Mouse (Mus musculus) frontal cortex, adult (tissue): ENCODE results near the gene Cchcr1.
"Not testable (repeated sequence)": the region's sequence is repeated elsewhere in the genome, so short reads cannot be mapped to it uniquely, and the experiment has no call there.

Experiments used
- ATAC-seq: cut with Nextera tagmentation; 2 replicates; pipeline ENCODE4 v1.9.2; 2017; ENCODE audit warnings: mild to moderate bottlenecking, moderate library complexity, mixed read lengths; ENCODE audit not compliant: low TSS enrichment

Gene Cchcr1

DNA sequence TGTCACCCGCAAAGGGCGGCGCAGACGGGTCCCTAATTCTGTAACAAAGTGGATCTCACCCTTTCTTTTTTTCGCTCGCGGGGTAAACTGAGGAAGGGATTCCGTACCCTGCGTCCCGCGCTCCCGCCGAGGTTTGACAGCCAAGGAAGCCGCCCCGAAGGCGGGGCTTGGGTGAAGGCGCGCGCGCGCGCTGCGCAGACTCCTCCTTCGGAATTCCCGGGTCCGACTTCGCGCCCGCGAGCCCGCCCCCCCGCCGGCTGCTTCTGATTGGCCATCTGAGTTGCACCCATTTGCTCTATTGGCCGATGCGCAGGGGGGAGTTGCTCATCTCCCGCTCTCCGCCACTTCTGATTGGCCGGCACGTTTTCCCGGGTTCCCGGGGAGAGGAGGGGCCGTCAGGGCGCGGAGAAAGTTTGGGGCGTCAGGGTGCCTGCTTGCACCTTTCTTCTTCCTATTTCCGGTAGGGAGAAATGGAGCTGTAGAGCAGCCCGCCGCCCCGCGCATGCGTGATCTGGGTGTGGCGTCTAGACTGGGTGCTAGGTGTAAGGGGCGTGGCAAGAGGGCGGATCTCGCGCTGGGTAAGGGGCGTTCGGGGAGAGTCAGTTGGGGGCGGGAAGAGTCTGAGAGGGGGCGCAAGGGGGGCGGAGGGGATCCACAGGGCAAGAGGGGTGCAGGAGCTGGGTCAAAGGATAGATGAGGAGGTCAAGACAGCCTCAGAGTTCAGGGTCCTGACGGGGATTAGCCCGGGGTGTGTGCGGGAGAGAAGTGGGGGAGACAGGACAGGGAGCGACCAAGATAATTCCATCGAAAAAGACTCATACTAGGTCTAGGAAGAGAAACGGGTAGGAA is at the start of gene Cchcr1, which contains the start of gene Tcf19:
TSS of gene Cchcr1 (plus strand) at position 449 of the 849 bp plus-strand sequence.
TSS of gene Tcf19 (minus strand) at position 173 of the 849 bp plus-strand sequence.
- peak; percentile 95 for ATAC-seq

DNA sequence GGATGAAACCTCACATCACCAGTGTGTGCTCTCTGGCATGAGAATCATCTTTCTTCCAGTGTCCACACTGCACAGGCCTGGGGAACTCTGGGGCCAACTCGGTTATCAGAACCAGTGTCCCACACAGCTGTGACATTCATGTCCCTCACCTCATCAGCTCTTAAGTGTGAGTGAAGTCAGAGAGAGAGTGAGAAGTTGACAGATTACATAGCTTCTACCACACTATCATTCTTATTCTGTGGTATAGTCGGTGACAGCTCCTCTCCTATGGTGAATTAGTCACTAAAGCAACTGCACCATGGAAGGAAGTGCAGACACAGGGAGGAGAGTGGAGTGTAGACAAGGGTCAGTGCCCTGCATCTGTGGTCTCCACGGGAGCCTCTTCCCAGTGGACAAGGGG is 48.0 kb upstream of the Cchcr1 start:
- not testable (repeated sequence) for ATAC-seq

GRCm38 (mm10) chr17:35469842-35470751 is 46.8 kb upstream of the Cchcr1 start, which contains the start of gene H2-Q10:
Gene H2-Q10 (plus strand): TSS chr17:35470089.
- no peak for ATAC-seq

DNA sequence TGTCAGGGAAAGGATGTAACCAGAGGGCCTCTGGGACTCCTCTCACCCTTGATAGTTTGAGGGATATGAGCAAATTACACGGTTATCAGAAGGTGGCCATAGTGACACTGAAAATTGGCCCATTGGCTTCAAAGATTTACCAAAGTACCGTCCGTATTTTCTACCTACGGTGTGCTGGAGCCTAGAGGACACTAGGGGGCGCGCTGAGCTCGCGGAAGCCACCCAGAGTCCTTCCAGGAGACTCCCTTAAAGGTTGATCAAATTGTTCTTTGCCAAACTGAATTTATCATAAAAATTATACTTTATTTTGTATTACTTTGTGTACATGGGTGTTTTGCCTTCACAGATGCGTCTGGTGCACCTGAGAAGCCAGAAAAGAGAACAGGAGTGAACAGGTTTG is 32.8 kb upstream of the Cchcr1 start:
- ATAC-seq, result peak; percentile 72

DNA sequence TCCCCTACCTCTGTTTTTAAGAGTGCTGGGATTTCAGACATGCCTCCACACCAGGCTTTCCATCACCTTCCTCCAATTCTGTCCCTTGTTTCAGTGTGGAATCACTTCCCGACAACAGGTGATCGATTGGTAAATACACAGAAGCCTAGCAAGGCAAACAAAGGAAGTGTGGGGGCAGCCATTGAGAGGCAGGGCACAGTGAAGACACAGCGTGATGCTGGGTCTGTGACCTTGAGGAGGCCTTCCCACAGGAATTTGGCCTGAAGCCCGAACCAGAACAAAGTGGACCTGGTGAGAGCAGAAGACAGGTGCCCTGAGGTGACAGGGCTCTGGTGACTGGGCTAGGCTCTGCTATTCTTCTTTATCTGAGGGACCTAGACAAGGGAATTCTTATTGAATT is 31.2 kb upstream of the Cchcr1 start:
- no peak for ATAC-seq

DNA sequence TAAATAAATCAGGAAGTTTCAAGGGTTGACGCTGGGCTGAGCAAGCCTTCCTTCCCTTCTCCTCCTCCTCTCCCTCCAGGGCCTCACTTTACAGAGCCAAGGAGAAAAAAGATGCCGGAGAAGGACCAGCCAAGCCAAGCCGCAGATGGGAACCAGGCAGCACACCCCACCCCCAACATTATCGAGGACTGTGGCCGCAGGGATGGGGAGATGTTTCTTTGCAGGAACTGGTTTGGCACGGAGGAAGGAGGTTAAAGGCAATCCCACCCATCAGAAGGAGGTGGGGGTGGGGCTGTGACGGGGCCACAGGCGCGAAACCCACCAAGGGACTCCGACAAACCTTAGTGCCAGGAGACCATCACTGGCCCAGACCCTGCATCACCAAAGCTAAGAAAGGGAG is 30.2 kb upstream of the Cchcr1 start:
- no peak for ATAC-seq

GRCm38 (mm10) chr17:35488041-35488440 is 28.9 kb upstream of the Cchcr1 start:
- no peak for ATAC-seq

DNA sequence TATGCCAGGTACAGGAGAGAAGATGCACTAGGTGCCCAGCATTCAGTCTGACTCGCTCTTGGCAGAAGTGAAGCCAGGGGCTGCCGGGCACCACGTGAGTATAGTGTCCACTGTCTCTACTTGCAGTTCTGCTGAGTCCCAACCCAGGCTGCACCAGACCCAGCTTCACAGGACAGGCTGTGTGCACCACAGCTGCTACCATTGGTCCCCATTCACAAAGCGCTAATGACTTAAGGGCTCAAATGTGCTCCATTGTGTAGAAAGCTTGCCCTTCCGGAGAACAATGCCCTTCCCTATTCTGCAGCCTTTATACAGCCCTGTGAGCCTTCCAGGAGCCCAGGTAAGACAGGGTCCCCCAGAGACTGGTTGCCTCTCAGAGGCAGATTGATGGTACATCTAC is 26.6 kb upstream of the Cchcr1 start:
- ATAC-seq, result no peak

DNA sequence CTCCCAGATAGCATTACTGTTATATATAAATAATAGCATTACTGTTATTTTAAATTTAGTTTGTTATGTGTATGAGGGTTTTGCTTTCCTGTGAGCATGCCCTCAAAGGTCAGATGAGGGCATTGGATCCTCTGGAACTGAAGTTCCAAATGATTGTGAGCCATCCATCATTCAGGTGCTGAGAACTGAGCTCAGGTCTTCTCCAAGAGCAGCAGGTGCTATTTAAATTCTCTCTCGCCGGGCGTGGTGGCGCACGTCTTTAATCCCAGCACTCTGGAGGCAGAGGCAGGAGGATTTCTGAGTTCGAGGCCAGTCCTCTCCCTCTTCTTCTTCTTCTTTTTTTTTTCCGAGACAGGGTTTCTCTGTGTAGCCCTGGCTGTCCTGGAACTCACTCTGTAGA is 19.8 kb upstream of the Cchcr1 start:
- no peak for ATAC-seq

GRCm38 (mm10) chr17:35502226-35502625 is 14.7 kb upstream of the Cchcr1 start:
- ATAC-seq, result no peak

GRCm38 (mm10) chr17:35502762-35503161 is 14.1 kb upstream of the Cchcr1 start:
- ATAC-seq, result no peak

- no peak for ATAC-seq
Measured at GRCm38 (mm10) chr17:35503849-35504248, 13.1 kb upstream of the Cchcr1 start.

DNA sequence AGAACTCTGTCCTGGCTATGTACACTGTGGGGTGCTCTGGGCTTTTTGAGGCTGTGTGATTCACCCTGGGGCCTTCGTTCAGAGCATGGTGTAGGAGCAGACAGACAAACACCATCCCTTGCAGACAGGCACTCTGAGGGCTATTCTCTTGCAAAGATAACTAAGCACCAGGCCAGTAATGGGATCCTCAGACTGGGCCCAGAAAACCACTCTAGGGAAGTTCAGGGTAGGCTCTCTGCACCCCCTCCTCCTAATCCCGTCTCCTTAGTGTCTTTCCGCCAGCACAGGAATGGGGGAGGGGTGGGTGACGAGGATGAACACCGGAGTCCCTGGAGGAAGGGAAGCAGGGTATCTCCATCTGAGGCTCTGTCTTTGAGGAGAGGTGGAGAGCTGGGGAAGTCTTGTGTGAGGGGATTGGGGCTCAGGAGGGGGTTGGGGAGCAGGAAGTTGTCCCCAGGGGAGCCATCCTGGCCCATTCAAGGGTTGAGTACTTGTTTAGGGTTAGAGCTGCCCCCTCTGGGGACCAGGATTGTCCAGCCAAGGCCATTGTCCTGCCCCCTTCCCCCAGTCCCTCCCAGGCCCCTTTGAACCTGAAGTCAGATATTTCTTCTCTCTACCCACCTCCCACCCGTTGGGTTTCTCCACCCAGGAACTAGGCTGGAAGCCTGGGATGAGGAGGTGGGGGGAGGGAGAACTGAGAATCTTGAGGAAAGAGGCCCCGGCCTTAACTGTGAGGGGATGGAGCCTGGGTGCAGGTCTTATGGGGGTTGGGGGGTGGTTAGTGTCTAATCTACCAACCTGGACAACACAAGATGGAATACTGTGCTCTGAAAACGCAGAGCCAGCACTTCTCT is 12.0 kb upstream of the Cchcr1 start:
- no peak for ATAC-seq

- no peak for ATAC-seq
Measured at GRCm38 (mm10) chr17:35505776-35506175, 11.1 kb upstream of the Cchcr1 start, which contains the start of gene Pou5f1. Gene Pou5f1 (plus strand): TSS chr17:35506018.

- ATAC-seq, result no peak
Measured at GRCm38 (mm10) chr17:35506881-35507280, 10.0 kb upstream of the Cchcr1 start.

DNA sequence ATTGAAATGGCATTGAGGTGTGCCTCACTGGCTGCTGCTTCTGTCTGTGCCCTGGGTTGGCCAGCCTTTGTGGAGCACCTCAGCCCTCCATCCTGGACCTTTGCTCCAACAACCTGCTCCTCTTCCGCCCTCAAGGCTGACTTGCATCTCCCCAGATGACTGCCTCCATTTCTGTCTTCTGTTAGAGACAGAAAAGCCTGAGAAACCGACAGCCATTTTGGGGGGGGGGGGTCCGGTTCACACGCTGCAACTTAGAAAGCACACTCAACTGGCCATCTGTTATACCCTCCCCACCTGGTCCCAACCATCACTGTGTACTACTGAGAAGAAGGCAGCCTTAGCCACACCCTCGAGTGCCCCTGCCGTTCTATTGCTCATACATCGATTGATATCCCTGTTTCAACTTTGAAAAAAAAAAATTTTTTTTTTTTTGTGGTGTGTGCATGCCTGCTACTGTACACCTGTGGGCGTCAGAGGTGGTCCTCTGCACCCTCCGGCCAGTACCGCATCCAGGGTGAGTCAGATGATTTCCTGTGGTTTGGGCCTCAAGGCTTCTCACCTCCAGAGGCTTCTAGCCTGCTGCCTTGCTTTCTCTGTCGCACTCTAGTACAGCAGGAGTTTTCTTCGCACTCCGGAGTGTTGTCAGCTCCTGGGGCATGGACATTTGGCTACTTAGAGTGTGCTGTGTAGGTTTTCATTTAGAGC is 9.2 kb upstream of the Cchcr1 start:
- no peak for ATAC-seq

DNA sequence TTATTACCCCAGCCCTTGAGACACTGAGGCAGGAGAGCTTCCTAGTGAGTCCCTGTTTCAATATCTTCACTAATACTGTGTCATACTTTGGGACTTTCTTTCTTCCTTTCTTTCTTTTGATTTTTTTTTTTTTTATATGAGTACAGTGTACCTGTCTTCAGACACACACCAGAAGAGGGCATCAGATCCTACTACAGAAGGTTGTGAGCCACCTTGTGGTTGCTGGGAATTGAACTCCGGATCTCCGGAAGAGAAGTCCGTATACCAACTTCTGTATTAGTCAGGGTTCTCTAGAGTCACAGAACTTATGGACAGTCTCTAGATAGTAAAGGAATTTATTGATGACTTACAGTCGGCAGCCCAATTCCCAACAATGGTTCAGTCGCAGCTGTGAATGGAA is 8.6 kb upstream of the Cchcr1 start:
- ATAC-seq, result not testable (repeated sequence)

DNA sequence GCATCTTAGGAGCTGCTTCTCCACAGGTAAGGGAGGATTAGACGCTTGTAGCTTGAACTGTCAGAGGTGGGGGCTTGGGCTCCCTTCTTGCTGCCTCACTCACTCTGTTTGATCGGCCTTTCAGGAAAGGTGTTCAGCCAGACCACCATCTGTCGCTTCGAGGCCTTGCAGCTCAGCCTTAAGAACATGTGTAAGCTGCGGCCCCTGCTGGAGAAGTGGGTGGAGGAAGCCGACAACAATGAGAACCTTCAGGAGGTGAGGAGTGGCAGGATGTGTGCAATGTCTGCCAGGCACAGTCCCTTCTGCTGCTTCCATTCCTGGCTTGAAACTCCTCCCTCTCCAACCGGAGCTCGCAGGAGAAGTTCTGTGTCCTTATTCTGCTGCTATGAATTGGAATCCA is 7.6 kb upstream of the Cchcr1 start:
- peak; percentile 47 for ATAC-seq

DNA sequence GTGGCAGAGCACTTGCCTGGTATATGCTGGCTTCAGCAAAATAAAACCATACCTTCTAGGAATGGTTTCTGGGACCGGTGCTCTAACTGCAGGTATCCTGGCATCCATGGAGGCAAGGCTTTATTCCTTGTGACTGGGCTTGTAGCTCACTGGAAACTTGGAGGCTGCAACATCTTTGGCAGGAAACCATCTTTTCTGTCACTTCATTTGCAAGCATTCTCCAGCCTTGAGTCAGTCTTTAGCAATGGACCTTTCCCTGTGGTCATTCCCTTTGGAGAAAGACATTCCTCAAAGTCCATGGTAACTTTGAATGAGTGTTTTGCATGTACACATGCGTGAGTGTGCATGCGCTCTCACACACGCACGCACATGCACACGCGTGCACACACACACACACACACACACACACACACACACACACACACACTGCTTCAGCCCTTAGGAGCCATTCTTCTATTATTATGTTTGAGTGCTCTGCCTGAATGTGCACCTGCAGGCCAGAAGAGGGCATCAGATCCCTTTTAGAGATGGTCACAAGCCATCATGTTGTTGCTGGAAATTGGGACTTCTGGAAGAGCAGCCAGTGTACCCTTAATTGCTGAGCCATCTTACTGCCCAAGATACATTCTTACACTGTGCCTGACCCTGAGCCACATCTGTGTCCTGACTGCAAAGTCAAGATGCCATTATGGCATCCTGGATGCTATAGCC is 3.8 kb upstream of the Cchcr1 start:
- ATAC-seq, result no peak

DNA sequence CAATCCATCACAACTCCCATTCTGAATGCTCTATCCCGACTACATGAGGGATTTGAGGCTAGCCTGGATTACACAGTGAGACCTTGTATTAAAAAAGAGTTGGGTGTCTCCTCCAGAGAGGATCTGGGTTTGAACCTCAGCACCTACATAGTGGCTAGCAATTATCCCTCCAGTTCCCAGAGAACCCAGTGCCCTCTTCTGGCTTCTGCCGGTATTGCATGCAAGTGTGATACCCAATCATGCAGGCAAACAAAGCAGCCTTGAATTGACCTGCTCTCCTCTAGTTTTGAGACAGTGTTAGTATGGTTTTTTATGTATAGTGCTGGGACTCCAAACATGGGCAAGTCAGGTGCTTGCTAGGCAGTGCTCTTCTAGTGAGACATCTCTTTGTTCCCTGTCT is 3.0 kb upstream of the Cchcr1 start:
- no peak for ATAC-seq
